Mouse (Mus musculus) spleen, adult 12 weeks (tissue): ENCODE results near the gene Mllt1.
A peak's percentile ranks its signal among the peaks of the same experiment; 100 is the strongest.

Experiments
- DNase-seq: peaks from one replicate; pipeline ENCODE4 v3.0.0; 2022; ENCODE audit warnings: low spot score

The Mllt1 gene

GRCm38 (mm10) chr17:56935363-56936131 is at the start of gene Mllt1:
Gene Mllt1 (minus strand): TSS chr17:56935415.
- DNase-seq = peak; percentile 96

GRCm38 (mm10) chr17:56984886-56985285 is 49.7 kb upstream of the Mllt1 start:
- DNase-seq = no peak

DNA sequence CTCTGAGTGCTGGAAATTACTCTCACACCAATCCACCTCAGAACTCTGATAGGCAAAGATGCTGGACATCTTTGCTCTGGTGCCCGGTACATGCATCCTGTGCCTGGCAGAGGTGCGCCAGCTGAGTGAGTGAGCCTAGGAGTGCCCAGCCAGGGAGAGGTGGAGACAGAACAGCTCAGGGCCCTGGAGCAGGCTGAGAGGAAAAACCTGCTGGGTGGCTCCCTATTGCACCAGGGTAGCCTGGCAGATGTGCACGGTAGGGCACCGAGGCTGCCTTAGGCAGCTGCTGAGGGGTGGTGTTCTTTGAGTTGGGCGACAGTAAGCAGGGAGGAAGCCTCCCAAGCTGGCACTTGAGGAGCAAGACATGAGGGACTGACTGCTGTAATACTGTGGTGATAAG is 46.8 kb upstream of the Mllt1 start, which contains the start of gene Acer1:
Acer1 (minus strand) TSS at position 114 of the 400 bp plus-strand sequence.
- DNase-seq = no peak

DNA sequence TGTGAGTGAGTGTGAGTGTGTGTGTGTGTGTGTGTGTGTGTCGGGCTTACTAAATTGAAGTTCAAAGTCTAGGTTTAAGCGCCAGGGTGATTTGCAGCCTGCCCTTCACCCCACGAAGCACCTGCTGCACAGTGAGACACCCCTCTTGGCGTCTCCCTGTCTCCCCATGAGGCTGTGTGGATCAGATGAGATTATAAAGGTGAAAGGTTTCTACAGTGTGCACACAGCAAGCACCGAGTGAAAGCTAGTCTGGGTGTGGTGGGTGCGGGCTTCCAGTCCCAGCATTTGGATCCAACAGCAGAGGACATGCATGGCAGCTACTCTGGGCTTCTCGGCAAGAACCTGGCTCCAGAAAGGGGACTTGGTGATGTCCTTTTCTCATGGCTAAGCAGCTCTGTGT is 45.8 kb upstream of the Mllt1 start:
- DNase-seq = no peak

- DNase-seq = no peak
Observed at GRCm38 (mm10) chr17:56979524-56979923, 44.3 kb upstream of the Mllt1 start.

DNA sequence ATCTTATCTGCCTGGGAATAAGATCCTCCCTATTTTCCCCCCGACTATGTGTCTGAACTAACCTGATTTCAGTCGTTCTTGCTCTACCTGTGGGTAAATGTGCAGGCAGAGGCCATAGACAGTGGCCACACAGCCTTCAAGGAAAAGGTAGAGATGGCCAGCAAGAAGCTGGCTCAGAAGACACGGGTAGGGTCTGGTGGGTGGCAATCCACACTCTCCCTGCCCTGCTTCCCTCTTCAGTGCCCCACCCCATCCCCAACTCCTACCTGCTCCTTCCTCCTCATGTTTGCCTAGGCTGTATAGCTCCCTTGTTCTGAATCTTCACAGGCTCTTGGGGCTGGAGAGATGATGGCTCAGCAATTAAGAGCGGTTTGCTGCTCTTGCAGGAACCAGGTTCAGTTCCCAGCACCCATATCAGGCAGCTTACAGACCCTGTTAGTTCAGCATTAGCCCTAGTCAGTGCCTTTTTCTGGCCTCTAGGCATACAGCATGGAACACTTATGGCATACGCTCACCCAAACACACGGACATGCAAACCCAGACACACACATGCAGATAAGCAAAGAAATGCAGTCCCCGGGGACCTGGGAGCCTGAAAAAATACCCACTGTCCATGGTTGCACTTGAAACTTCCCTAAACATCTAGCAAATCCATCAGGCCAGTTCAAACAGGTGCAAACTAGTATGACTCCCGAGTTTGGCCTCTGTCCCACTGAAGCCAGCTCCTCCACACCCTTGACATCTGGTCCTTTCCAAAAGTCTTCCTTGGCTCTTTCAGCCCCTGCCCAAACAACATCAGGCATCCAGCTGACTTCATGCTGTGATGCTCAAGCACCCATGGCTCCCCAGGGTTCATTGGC is 41.5 kb upstream of the Mllt1 start:
- no peak for DNase-seq

DNA sequence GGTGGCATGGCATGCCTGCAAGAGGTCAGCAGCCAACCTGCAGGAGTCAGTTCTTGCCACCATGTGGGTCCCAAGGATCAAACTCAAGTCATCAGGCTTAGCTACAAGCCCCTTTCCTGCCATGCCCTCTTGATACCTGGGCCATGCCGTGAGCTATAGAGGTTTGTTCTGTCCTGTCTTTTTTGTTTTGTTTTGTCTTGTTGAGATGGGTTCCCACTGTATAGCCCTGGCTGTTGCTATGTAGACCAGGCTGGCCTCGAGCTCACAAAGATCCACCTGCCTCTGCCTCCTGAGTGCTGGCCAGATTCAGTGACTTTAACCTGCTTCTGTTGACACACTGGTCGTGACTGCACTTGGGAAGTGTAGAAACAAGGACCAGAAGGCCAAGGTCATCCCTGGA is 40.2 kb upstream of the Mllt1 start:
- no peak for DNase-seq

- DNase-seq = no peak
Observed at GRCm38 (mm10) chr17:56974708-56975240, 39.6 kb upstream of the Mllt1 start.

GRCm38 (mm10) chr17:56973956-56974707 is 38.9 kb upstream of the Mllt1 start:
- no peak for DNase-seq

- DNase-seq = no peak
Observed at GRCm38 (mm10) chr17:56970081-56970480, 34.9 kb upstream of the Mllt1 start.

DNA sequence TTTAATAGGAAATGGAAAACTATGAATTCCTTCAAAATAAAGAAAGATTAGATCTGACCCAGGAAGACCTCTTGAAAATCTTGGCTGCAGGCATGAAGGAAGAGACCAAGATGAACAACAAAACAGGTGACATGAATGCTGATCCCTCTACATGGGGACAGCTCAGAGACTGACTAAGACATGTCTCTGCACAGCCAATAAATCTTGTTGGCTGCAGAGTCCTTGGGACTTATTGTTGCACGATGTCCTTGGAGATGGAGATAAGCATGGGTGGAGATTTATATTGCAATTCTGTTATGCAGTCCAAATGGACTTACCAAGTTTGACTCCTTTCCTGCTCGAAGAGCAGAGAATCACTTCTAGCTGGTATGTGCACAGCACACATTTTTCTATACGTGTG is 34.1 kb upstream of the Mllt1 start:
- no peak for DNase-seq

- no peak for DNase-seq
Observed at GRCm38 (mm10) chr17:56963646-56964045, 28.4 kb upstream of the Mllt1 start.

DNA sequence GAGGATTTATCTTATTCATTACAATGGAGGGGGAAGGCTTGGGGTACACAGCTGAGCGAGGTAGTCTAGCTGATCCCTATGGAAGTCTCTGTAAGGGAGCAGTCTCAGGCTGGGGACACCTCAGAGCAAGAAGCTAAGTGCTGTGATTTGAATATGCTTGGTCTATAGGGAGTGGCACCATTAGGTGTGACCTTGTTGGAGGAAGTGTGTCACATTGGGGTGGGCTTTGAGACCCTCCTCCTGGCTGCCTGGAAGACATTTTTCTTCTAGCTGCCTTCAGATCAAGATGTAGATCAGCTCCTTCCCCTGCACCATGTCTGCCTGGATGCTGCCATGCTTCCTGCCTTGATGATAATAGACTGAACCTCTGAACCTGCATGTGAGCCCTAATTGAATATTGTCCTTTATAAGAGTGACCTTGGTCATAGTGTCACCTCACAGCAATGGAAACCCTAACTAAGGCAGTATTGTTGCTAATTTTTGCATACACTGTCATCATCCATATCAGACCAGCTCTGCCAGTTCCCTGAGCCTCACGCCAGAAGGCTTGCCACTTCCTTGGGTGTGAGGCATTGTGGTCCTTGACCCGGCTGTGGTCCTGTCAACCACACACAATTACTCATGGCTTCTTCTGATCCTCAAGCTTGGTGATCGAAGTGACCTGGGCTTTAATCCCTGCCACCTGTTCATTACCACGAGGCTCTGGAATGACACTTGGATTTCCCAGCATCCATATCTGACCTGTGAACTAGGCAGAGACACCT is 27.6 kb upstream of the Mllt1 start:
- DNase-seq = no peak

- DNase-seq = no peak
Observed at GRCm38 (mm10) chr17:56961880-56962279, 26.7 kb upstream of the Mllt1 start.

DNA sequence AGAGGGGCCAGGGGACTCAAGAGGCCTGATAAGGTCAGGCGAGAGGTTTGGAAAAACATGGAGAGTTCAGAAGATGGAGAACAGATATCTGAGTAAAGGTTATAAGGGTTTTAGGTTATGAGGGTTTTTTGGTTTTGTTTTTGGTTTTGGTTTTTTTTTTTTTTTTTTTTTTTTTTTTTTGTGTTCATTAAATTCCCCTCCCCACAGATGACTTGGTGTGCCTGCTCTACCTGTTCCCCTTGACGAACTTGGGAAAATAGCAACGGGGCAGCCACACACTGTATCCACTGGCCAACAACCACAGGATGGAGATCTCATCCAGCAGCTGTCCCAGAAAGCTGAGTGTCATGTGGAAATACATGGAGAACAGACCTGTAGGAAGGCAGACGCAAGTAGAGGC is 23.5 kb upstream of the Mllt1 start:
- no peak for DNase-seq

DNA sequence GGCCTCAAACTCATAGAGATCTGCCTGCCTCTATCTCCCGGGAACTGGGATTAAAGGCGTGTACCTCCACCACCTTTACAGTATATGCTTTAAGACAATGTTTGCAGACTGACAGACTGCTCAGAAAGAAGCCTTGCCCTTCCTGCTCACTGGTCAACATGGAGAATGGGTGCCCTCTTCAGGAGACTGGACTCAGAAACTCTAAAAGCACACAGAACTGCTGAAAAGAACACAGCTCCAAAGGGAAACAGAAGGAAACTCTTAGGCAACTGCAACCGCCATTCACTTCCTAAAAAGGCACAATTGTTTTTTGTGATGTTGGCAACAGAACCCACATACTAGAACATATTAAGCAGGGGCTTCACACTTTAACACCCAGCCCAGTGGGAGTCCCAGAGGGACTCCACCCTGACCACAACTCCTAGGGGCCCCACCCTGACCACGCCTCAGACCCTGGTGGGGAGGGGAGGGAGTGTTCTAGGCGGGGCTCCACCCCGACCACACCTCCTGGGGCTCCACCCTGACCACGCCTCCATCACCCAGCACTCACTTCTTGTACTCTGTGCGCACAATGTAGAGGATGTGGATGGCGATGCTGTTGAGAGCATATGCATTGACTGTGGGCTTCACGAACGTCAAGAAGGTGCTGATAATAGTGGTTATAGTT is 22.7 kb upstream of the Mllt1 start:
- DNase-seq = peak; percentile 61

DNA sequence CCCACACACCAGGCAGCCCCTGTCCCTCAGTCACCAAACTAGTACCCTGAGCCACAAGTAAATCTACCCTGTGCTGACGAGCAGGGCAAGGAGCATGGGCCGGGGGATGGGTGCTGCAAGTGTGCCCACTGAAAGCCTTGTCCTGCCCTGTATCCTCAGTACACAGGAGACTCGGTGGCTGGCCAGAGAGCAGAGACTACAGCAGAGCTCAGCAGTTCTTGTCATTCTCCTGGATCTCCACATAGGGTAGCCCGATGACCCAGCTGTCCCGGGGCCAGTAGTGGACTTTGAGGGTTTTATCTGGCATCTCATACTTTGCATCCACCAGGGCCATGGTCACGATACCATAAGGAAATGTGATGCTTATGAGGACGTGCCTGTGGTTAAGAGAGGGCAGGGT is 19.7 kb upstream of the Mllt1 start:
- DNase-seq = no peak

GRCm38 (mm10) chr17:56952639-56953038 is 17.4 kb upstream of the Mllt1 start:
- no peak for DNase-seq

DNA sequence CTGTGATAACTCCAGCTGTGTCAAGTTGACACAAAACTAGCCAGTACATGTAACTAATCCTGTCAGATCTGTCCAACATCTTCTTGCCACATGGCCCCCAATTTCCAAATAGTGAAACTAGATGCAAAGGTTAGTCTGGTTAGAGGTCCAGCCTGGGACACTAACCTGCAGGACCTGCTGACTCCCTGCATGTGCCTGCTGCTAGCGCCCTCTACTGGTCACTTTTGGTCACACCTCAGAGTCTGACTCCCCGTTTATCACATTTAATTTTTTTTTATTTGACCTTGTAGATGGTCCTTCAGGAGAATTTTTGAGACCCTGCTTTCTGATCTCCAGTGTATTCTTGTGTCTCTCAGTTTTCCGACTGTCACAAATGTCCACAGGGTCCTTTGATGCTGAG is 15.7 kb upstream of the Mllt1 start:
- peak; percentile 51 for DNase-seq

DNA sequence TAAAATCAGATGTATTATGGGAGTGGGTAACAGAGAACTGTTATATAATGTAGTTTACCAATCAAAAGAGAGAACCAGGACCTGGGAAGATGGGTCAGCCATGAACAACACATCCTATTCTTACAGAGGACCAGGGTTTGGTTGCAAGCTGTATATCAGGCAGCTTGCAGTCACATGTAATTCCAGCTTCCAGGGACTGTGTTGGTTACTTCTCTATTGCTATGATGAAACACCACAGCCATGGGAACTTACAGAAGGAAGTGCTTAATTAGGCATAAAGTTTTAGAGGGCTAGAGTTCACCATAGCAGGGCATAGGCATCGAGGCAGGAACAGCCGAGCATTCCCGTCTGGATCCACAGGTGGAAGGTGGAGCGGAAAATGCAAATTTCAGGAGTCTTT is 3.5 kb upstream of the Mllt1 start:
- no peak for DNase-seq

DNA sequence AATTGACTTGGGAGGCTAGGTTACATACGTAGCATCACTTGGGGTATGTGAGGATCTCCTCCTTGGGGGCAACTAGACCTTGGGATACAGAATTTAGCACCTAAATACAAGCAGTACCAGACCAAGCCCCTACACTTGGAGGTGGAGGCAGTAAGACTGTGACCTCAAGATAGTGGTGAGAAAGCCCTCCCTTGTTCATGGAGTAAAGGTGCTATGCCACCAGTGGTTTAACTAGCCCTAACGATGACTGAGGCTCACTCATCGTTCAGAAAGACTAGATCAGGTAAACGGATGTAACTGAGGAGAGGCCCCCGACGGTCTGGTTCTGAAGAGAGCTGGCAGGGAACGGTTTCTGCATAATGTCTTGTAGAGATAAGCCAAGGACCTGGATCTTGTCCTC is 1.5 kb upstream of the Mllt1 start:
- no peak for DNase-seq
